Mouse (Mus musculus) frontal cortex, postnatal 10 days (tissue): ENCODE data around the gene Slc25a17.

Source experiments
- DNase-seq, 2 experiments: peaks; one replicate each; pipeline ENCODE4 v3.0.0; 2022; ENCODE audit warnings: low spot score in 2 of 2, mixed read lengths in 1 of 2

Slc25a17 gene

DNA sequence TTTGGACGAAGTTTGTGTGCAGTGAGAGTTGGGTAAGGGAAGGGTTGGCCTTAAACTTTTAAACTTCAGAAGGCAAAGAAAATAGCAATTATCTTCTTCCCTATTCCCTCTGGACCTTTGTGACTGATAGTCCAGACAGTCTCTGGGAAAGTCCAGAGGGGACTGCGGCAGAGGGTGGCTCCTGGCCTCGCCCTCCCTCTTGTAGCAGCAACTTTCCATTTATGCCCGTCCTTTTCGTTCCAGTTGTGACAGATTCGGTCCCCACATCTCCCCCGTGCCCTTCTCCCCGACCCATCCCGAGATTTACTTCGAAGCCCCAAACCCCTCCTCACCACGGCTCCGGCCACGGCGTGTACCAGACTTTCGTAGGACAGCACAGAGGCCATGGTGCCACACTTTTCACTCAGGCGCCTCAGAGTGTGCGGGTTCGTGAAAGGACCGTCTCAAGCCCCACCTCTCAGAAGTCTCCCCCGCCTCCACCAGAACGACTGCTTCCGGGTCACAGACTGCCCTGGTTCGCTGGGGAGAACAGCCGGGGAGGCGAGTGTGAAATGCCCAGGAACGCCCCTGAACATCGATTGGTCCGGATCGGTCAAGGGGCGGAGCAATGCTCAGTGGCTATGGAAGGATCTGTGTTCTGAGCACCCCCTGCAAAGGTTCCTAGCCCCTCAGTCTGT lies at the start of gene Slc25a17:
Gene Slc25a17, minus strand, starts transcription at position 468 of the 677 bp plus-strand sequence.
- peak; percentile 91 to 93 for DNase-seq

DNA sequence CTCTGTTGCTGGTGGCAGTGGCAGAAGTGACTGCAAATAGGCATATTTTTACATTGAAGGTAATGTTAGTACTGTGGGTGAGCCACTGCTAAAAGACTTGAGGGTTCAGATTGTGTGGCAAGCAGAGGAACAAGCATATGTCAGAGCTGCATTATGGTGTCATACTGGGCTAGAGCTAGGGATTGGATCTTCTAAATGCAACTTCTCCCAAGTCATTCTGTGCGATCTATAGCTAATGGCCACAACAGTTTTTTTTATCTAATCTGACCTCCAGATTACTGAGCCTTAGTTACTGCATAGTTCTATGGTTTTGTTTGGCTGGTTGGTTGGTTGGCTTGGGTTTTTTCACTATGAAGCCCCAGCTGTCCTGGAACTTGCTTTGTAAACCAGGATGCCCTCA lies 47.6 kb upstream of the Slc25a17 start, which contains the start of gene Dnajb7:
Gene Dnajb7, minus strand, starts transcription at position 101 of the 400 bp plus-strand sequence.
- DNase-seq: no peak

DNA sequence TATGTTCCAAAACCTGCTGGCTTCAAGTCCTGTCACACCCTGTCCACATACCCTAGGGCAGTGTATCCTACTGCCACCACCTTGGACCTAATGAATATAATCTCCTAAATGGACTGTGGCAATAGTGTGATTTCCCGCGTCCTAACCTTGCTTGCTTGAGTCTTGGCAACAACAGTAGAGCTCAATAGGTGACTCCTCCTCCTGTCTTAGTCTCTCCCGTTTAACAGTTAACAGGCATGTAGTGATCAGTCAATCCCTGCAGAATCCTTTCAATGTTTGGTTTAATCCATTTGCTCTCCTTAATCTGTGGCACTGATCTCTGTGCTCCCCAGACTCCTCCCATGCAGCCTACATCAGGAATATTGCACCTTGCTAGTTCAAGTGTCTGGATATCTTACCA lies 44.4 kb upstream of the Slc25a17 start:
- DNase-seq: no peak

DNA sequence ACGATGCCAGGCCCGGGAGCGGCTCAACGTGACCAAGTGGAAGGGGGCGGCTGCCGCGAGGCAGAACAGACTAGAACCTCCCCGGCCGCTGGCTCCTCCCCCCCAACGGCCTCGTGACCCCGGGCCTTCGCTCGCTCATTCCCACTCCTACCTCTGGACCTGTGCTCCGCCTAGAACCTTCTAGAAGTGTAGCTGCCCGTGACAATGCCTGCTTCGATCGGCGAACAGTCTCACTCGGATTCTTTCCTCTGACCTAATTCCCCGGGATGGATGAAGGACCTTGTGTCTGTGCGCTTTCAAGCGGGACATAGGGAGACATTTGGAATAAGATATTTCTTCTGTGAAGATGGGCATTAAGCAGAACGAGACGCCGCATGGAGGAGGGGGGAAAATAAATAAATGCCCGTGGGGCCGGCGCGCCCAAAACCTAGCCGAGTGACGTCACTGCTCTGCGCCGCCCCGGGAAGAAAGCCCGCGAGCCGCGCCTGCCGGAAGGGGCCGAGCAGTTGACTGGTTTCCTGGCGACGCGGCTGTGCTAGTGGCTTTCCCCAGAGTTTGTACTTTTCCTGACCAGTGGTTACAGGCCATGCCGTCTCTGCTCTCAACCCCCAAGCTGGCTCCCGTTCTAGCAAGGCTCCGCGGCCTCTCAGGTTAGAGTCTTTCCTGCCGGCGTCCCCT lies 39.2 kb upstream of the Slc25a17 start, which contains the start of the genes St13 and Xpnpep3:
Gene St13, minus strand, starts transcription at position 440 of the 678 bp plus-strand sequence.
Gene Xpnpep3, plus strand, starts transcription at position 501 of the 678 bp plus-strand sequence.
- peak; percentile 93 to 96 for DNase-seq

DNA sequence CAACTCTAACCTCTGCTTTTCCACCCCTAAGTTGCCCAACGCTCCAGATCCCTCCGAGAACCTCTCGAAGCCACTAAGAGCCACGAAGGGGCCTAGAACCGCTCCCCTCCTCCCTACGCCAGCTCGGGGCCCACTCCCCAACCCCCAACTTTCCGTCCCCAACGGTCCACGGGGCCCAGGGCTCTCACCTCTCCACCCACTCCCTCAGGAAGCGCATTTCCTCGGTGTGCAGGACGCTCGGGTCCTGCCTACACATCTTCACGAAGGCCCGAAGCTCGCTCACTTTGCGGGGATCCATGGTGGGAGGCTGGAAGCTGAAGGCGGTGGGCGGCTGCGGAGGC lies 38.7 kb upstream of the Slc25a17 start:
- no peak for DNase-seq

DNA sequence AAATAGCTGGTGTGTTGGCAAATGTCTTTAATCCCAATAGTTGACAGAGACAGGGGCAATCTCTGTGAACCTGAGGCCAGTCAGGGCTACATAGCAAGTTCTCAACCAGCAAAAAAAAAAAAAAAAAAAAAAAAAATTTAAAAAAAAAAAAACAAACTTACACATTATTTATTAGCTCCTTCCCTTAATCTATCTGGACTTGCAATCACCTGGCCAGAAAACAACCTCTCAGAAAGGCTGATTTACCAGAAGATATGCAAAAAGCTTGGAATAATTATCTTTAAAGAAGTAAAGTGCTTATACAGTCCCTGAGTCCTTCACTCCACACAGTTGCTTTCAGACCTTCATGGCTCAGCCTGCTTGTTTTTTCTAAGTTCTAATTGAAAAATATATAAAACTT lies 37.6 kb upstream of the Slc25a17 start:
- no peak for DNase-seq

DNA sequence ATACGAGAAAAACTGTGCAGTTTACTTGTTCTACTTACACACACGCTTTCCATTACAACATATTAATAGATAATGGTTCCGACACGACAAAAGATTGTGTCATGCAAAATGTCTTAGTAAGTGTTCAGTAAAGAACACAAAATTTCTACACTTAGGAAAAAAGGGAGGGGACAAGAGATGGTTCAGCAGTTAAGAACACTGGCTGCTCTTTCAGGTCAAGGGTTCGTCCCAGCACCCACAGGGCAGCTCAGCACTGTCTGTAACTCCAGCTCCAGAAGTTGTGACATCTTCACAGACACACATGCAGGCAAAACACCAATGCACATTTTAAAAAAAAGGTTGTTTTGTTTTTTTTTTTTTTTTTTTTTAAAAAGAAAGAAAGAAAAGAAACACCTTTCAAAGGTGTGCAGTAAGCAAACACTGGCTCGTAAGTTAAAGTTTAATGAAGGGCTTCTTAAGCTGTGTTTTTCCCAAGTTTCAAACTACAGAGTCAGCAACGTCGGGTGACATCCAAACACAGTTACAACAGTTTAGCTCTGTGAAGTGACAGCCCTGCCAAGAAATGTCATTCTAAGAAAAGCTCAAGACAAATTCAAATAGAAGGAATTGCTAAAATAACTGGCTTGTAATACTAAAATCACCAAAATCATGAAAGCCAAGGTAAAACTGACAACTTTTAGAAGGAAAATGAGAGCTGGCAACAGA lies 33.8 kb upstream of the Slc25a17 start:
- no peak for DNase-seq

DNA sequence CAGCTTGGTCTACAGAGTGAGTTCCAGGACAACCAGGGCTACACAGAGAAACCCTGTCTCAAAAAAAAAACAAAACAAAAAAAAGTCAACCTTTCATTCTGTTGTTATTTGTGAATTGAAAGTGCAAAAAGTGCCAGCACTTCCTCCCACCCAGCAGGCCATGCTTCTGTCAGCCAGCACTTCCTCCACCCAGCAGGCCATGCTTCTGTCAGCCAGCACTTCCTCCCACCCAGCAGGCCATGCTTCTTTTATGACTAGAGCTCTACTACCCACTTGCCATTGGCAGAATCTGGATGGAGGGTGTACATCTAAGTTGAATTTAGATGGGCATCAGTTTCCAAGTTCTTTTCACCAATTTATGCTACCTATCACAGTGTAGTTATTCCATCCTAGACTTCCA lies 32.4 kb upstream of the Slc25a17 start:
- peak in 1 of 2 experiments; percentile 16 for DNase-seq

DNA sequence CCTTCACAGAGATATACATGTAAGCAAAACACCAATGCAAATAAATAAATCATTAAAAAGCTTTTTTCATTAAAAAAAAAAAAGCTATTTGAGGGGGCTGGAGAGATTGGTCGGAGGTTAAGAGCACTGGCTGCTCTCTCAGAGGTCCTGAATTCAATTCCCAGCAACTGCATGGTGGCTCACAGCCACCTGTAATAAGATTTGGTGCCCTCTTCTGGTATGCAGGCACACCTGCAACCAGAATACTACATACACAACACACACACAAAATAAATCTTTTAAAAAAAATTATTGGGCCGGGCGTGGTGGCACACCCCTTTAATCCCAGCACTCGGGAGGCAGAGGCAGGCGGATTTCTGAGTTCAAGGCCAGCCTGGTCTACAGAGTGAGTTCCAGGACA lies 25.7 kb upstream of the Slc25a17 start:
- no peak for DNase-seq

DNA sequence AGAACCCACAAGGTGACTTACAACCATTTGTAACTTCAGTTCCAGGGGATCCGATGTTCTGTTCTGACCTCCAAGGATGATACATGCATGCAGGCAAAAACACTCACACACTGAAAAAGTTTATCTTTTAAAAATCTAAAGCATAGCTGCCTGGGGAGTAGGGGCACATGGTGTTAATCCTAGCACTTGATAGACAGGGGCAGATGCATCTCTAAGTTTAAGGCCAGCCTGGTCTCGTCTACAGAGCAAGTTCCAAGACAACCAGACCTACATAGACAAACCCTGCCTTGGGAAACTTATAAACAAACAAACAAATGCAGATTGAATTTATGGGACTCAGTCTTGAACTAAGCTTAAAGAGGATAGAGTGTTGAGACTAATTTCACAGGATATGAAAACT lies 18.2 kb upstream of the Slc25a17 start:
- no peak for DNase-seq

DNA sequence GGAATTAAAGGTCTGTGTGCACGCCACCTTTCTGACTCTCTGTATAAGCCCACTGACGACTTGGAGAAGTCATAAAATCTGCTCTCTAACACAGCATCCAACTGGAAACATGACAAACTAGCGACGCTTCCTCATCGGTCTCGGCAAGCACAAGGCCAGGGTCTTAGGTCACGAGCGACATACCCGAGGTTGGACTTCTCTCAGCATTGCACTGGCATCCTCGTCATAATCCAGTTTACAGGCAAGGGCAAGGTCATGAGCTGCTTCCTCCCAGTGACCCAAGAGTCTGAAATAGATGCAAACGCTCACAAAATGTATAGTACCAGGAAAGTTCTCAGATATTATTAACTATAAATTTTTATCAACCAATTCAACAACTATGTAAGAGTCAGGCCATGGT lies 14.0 kb upstream of the Slc25a17 start:
- DNase-seq: no peak

DNA sequence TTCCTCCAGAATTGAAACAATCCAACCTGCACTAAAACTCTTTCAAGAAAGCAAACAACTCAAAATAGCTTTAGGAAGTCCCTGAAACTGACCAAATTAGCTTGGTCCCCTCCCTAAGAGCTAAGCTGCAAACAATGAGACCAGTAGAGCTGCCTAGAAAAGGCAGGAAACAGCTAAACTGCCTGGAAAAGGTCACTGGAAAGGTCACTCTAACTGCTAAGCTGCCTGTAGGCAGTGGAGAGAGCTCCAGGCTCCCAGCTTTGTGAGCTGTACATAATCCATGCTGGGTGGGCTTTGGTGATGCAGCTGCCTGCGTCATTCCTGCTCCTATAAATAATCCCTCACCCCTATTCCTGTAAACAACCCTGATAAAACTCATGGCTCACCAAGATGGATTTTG lies 9.7 kb upstream of the Slc25a17 start:
- no peak for DNase-seq

DNA sequence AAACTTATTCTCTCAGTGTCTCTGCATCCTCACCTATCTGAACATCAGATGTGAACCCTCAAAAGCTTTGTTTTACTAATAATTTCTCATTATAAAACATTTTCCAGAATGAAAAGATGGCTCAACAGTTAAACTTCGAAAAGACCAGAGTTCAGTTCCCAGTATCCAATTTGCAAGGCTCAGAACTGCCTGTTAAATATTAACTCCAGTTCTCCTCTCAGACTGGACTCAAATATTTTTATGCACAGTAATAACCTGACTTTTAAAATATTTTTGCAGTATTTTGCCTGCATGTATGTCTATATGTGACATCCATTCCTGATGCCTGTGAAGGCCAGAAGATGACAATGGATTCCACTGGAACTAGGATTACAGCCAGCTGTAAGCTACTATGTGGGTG lies 8.0 kb upstream of the Slc25a17 start:
- DNase-seq: no peak

DNA sequence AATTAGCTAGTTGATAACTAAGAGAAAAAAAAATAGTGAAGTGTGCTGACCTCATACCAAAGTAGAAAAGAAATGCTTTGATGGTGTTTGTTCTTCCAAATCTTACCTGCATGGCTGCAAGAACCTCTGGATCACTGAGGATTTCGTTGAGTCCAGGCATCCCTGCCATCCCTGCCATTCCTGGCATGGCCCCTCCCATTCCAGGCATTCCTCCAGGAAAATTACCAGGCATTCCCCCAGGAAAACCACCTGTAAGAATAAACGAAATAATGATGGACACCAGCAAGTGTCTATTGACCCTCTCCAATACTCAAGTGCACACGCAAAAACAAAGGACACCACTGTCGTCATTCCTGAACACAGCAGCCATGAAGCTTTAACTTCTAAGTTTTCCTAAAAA lies 5.6 kb upstream of the Slc25a17 start:
- DNase-seq: no peak

DNA sequence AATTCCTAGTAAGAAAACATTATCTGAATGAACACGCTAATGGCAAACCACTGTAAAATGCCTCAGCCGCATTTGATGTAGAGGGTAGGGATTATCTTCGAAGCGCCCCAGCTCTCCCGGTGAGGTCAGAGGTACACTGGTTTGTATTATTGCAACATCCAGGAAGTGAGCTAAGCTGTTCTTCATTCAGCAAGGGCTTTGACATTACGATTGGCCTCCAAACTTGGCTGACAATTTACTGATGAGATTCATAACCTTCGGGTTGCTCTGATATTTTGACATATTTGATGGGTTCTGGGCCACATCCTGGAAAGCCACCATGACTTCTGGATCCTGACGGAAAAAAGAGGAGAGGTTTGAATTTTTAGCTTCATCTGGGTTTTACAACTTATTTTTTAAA lies 4.6 kb upstream of the Slc25a17 start:
- no peak for DNase-seq

DNA sequence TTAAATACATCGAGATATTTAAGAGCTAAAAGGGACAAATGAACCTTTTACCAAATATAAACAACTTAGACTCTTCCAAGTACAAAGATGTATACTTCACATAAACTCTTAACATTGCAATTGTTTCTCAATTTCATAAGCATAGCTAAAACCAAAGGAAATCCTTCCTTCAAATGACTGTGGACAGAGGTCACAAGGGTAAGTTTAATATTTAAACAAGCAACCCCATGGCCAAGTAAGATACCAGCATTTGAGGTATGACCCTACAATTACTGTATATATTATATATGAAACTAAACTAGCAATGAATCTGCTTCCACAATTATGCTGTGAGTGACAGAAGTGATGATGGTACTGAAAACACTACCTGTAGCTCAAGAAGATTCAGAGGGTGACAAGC lies 3.7 kb upstream of the Slc25a17 start:
- DNase-seq: no peak

DNA sequence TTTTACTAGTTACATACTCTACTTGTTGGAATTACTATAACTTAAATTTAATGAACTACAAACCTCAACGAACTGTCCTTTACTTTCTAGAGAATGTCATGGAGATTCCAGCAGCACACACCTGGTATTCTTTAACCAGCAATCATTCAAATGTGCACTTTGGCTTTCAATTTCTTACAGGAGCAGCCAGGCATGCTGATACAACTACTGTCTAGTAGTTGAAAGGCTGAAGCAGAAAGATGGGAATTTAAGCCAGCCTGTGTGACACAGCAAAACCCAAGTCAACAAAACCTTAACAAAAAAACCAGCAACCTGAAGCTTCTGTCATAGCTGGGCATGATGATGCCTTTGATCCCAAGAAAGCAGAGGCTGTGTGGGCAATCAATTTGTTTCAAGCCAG lies 1.9 kb upstream of the Slc25a17 start:
- DNase-seq: no peak

DNA sequence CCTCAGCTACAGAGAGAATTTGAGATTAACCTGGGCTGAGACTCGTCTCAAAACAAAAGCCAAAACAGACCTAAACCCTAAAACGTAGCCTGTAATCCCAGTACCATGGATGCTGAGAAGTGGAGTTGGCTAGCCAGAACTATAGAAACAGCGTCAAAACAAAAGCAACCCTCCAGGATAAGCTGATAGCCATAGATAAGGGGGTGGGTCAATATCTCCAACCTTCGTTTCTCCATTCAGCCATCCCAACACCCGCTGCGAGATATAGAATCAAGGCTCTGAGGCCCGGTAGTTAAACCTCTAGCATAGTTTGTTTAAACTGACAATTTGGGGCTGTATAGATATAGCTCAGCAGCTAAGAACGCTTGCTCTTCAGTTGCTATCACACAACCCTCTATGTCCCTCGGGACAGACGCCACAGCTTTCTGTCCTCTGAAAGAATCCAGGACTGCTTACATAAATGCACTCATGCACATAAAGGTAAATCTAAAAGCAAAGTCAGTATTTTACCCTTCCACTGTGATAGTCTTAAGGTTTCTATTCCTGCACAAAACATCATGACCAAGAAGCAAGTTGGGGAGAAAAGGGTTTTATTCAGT lies 904 bp upstream of the Slc25a17 start:
- no peak for DNase-seq

DNA sequence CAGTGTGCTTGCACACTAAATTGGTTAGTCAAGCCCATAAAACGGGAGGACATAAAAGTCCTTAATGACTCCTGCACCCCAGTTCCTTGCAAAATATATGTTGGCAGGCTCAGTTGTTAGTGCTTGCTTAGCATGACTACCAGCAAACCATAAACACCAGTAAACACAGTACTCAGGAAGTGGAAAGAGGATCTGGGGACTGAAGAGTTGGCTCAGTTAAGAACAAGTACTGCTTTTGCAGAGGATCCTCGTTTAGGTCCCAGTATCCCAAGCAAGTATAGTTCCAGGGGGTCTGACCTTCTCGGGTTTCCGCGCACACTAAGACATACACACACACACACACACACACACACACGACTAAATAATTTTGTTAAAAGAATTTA lies 401 bp upstream of the Slc25a17 start:
- DNase-seq: no peak

DNA sequence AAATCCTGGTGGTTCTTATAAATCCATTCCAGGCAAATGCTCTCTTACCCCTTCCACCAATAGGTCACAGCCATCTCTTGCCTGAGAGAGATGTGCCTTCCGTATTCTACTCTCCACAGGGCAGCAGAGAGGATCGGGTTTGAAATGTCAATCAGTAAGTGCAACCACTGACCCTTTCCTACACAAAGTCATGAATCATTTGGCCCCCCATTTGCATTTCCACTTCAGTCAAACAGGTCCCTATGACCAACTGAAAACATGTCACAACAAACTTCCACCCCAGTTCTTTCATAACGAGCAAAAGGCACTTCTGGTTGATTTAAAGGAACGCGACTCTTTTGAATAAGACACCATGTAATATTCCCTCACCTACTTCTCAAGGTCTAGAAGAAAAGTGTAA lies 1.2 kb downstream of the Slc25a17 start:
- no peak for DNase-seq

DNA sequence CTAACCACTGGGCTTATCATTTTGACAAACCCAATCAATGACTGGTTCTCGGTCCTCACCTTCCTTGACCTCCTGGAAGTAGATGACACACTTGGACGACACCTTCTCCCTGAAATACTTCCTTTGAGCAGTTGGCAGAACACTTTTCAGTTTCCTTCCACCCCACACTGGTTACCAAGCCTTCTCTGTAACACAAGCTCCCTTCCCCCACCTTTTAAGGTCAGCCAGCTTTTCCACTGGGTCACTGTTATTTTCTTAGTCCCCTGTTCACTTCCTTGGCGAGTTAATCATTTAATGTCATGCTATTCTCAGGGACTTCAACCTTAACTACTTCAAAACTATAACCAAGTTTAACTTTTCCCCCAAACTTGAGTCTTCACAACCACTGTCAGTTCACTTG lies 1.7 kb downstream of the Slc25a17 start:
- no peak for DNase-seq

DNA sequence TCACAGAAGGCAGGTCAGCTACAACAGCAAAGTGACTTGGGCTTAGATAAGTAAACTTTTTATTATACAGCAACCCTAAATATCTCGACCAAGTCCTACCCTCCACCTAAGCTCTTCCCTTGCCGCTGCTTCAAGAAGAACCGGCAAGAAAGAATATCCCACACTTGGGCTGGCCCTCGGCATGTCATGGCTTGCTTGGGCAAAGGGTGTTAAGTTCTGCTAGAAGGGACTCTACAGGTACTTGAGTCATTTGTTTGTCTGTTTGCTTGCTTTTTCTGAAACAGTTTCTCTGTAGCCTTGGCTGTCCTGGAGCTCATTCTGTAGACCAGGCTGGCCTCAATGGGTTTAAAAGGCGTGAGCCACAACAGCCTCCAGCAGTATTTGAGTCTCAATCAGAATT lies 3.7 kb downstream of the Slc25a17 start:
- no peak for DNase-seq
